Mouse (Mus musculus): ENCODE data around the gene Gm4881.

The Gm4881 gene

GRCm38 (mm10) chr7:24944257-24944950 lies at the start of gene Gm4881:
Gene Gm4881, minus strand, starts transcription at chr7:24944494.
- DNase-seq (ENCODE audit: low spot score in 2 of 2): no peak

- no peak for DNase-seq (ENCODE audit: low spot score in 2 of 2)
Observed at GRCm38 (mm10) chr7:24993081-24993480, 48.8 kb upstream of the Gm4881 start.

GRCm38 (mm10) chr7:24990478-24990877 lies 46.2 kb upstream of the Gm4881 start:
- DNase-seq (ENCODE audit: low spot score in 2 of 2): no peak

- no peak for DNase-seq (ENCODE audit: low spot score in 2 of 2)
Observed at GRCm38 (mm10) chr7:24987941-24988340, 43.6 kb upstream of the Gm4881 start.

GRCm38 (mm10) chr7:24985799-24986198 lies 41.5 kb upstream of the Gm4881 start:
- no peak for DNase-seq (ENCODE audit: low spot score in 2 of 2)

- no peak for DNase-seq (ENCODE audit: low spot score in 2 of 2)
Observed at GRCm38 (mm10) chr7:24984307-24984706, 40.0 kb upstream of the Gm4881 start.

GRCm38 (mm10) chr7:24983396-24983795 lies 39.1 kb upstream of the Gm4881 start:
- DNase-seq (ENCODE audit: low spot score in 2 of 2): no peak

- no peak for DNase-seq (ENCODE audit: low spot score in 2 of 2)
Observed at GRCm38 (mm10) chr7:24980439-24980838, 36.1 kb upstream of the Gm4881 start.

GRCm38 (mm10) chr7:24978781-24979180 lies 34.5 kb upstream of the Gm4881 start:
- peak in 1 of 2 experiments; percentile 32 for DNase-seq (ENCODE audit: low spot score in 2 of 2)

GRCm38 (mm10) chr7:24974893-24975595 lies 30.8 kb upstream of the Gm4881 start:
- no peak for DNase-seq (ENCODE audit: low spot score in 2 of 2)

- DNase-seq (ENCODE audit: low spot score in 2 of 2): no peak
Observed at GRCm38 (mm10) chr7:24973902-24974301, 29.6 kb upstream of the Gm4881 start.

GRCm38 (mm10) chr7:24973208-24973607 lies 28.9 kb upstream of the Gm4881 start:
- no peak for DNase-seq (ENCODE audit: low spot score in 2 of 2)

- DNase-seq (ENCODE audit: low spot score in 2 of 2): peak; percentile 86 to 94
Observed at GRCm38 (mm10) chr7:24971972-24972893, 27.9 kb upstream of the Gm4881 start, which contains the start of gene Rabac1. Gene Rabac1, minus strand, starts transcription at chr7:24972754.

- peak in 1 of 2 experiments; percentile 36 for DNase-seq (ENCODE audit: low spot score in 2 of 2)
Observed at GRCm38 (mm10) chr7:24971261-24971971, 27.1 kb upstream of the Gm4881 start.

- DNase-seq (ENCODE audit: low spot score in 2 of 2): no peak
Observed at GRCm38 (mm10) chr7:24970341-24970740, 26.0 kb upstream of the Gm4881 start.

GRCm38 (mm10) chr7:24969805-24970204 lies 25.5 kb upstream of the Gm4881 start:
- no peak for DNase-seq (ENCODE audit: low spot score in 2 of 2)

GRCm38 (mm10) chr7:24968463-24968862 lies 24.2 kb upstream of the Gm4881 start:
- no peak for DNase-seq (ENCODE audit: low spot score in 2 of 2)

GRCm38 (mm10) chr7:24967966-24968365 lies 23.7 kb upstream of the Gm4881 start:
- DNase-seq (ENCODE audit: low spot score in 2 of 2): no peak

GRCm38 (mm10) chr7:24964897-24965535 lies 20.7 kb upstream of the Gm4881 start:
- peak; percentile 74 to 91 for DNase-seq (ENCODE audit: low spot score in 2 of 2)

- no peak for DNase-seq (ENCODE audit: low spot score in 2 of 2)
Observed at GRCm38 (mm10) chr7:24964288-24964687, 20.0 kb upstream of the Gm4881 start.

GRCm38 (mm10) chr7:24955226-24955625 lies 10.9 kb upstream of the Gm4881 start:
- no peak for DNase-seq (ENCODE audit: low spot score in 2 of 2)
